Mouse (Mus musculus): ENCODE results near the gene Dll1. TPM values are rescaled to one million over a fixed set of nuclear protein-coding genes. Genes with fewer than 3 reads are reported as not detected.

Dll1 gene
- polyA plus RNA-seq, 1 experiment from 2014 or later = 16.3 TPM

GRCm38 (mm10) chr17:15409261-15409660 is 32.6 kb upstream of the Dll1 start:
- 90% methylated on average over 10 of the region's 10 CpGs for WGBS
- Histone ChIP-seq H3K9ac (ENCODE audit: low read depth, low read length) (no peak overlapping the region), H3K9me3 (ENCODE audit: control insufficient read depth, low read length) (no peaks in the 10 kb centered on the region), H3K27ac (ENCODE audit: low read depth, low read length) (no peak overlapping the region), H3K27me3 (replicated peaks; ENCODE audit: control insufficient read depth, insufficient read depth, low read length) (no peaks in the 10 kb centered on the region), H3K4me1 (ENCODE audit: control insufficient read depth, insufficient read depth, low read depth, low read length) (no peaks in the 10 kb centered on the region), H3K4me2 (ENCODE audit: low read length) (no peak overlapping the region), H3K4me3 (ENCODE audit: low read length) (no peak overlapping the region), H3K36me3 (ENCODE audit: control insufficient read depth, insufficient read depth, low read length) (peaks cover 49% of the 10 kb centered on the region)
- no peak for ATAC-seq

- Histone ChIP-seq H3K27me3 (replicated peaks; ENCODE audit: control insufficient read depth, insufficient read depth, low read length) (no peaks in the 10 kb centered on the region), H3K4me3 (ENCODE audit: low read length) (no peak overlapping the region), H3K4me2 (ENCODE audit: low read length) (no peak overlapping the region), H3K36me3 (ENCODE audit: control insufficient read depth, insufficient read depth, low read length) (peaks cover 64% of the 10 kb centered on the region), H3K27ac (ENCODE audit: low read depth, low read length) (no peak overlapping the region), H3K4me1 (ENCODE audit: control insufficient read depth, insufficient read depth, low read depth, low read length) (no peaks in the 10 kb centered on the region), H3K9ac (ENCODE audit: low read depth, low read length) (no peak overlapping the region), H3K9me3 (ENCODE audit: control insufficient read depth, low read length) (no peaks in the 10 kb centered on the region)
- 90% methylated on average over 2 of the region's 2 CpGs for whole genome bisulfite sequencing
- no peak for ATAC-seq
Measured at GRCm38 (mm10) chr17:15406576-15406975, 29.9 kb upstream of the Dll1 start.

GRCm38 (mm10) chr17:15401716-15402115 is 25.0 kb upstream of the Dll1 start:
- WGBS = 97% methylated on average over 17 of the region's 17 CpGs
- peaks cover 14% of the 10 kb centered on the region for H3K4me1 ChIP-seq (ENCODE audit: control insufficient read depth, insufficient read depth, low read depth, low read length)
- H3K9ac ChIP-seq (ENCODE audit: low read depth, low read length) = no peak overlapping the region
- no peaks in the 10 kb centered on the region for H3K27me3 ChIP-seq (replicated peaks; ENCODE audit: control insufficient read depth, insufficient read depth, low read length)
- H3K36me3 ChIP-seq (ENCODE audit: control insufficient read depth, insufficient read depth, low read length) = peaks cover 35% of the 10 kb centered on the region
- no peaks in the 10 kb centered on the region for H3K9me3 ChIP-seq (ENCODE audit: control insufficient read depth, low read length)
- no peak overlapping the region for H3K4me2 ChIP-seq (ENCODE audit: low read length)
- no peak for ATAC-seq
- H3K27ac ChIP-seq (ENCODE audit: low read depth, low read length) = no peak overlapping the region
- H3K4me3 ChIP-seq (ENCODE audit: low read length) = no peak overlapping the region

- ATAC-seq = peak; percentile 99
Measured at GRCm38 (mm10) chr17:15395997-15396675, 19.5 kb upstream of the Dll1 start, which contains the start of gene Fam120b. TSS of gene Fam120b (plus strand) at chr17:15396202.

DNA sequence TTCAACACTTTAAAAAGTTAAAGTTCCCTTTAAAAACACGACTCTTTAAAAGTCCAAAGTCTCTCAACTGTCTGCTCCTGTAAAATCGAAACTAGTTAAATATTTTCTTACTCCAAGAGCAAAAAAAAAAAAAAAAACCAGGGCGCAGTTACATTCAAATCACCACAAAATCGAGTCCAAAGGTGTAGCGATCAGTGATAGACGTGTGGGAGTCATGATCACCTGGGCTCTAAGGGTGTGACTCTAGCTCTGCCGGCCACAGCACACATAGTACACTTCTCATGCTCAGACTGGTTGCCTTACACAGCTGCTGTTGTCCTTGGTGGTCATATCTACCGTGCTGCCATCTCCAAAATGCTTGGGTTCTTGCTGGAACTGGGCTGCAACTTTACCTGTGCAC is 12.7 kb upstream of the Dll1 start:
- Histone ChIP-seq H3K9me3 (ENCODE audit: control insufficient read depth, low read length) (no peaks in the 10 kb centered on the region), H3K27me3 (replicated peaks; ENCODE audit: control insufficient read depth, insufficient read depth, low read length) (peaks cover 2% of the 10 kb centered on the region; the same call in 1 of the 2 replicates), H3K27ac (ENCODE audit: low read depth, low read length) (no peak overlapping the region), H3K9ac (ENCODE audit: low read depth, low read length) (no peak overlapping the region), H3K4me2 (ENCODE audit: low read length) (no peak overlapping the region), H3K4me3 (ENCODE audit: low read length) (no peak overlapping the region), H3K36me3 (ENCODE audit: control insufficient read depth, insufficient read depth, low read length) (no peaks in the 10 kb centered on the region), H3K4me1 (ENCODE audit: control insufficient read depth, insufficient read depth, low read depth, low read length) (no peaks in the 10 kb centered on the region)
- 83% methylated on average over 8 of the region's 8 CpGs for WGBS
- no peak for ATAC-seq

More at GRCm38 (mm10) chr17:15395997-15396675, 19.5 kb upstream of the Dll1 start, which contains the start of gene Fam120b:
- no peaks in the 10 kb centered on the region for H3K36me3 ChIP-seq (ENCODE audit: control insufficient read depth, insufficient read depth, low read length)
- H3K4me2 ChIP-seq (ENCODE audit: low read length) = peak within 1 kb of the TSS; percentile 98
- peak within 1 kb of the TSS; percentile 91 for H3K27ac ChIP-seq (ENCODE audit: low read depth, low read length)
- under 1% methylated on average over 31 of the region's 31 CpGs for WGBS
- H3K4me1 ChIP-seq (ENCODE audit: control insufficient read depth, insufficient read depth, low read depth, low read length) = peaks cover 21% of the 10 kb centered on the region
- H3K27me3 ChIP-seq (replicated peaks; ENCODE audit: control insufficient read depth, insufficient read depth, low read length) = peaks cover 2% of the 10 kb centered on the region; the same call in 1 of the 2 replicates
- H3K9me3 ChIP-seq (ENCODE audit: control insufficient read depth, low read length) = no peaks in the 10 kb centered on the region
- H3K4me3 ChIP-seq (ENCODE audit: low read length) = peak within 1 kb of the TSS; percentile 93
- peak within 1 kb of the TSS; percentile 97 for H3K9ac ChIP-seq (ENCODE audit: low read depth, low read length)

DNA sequence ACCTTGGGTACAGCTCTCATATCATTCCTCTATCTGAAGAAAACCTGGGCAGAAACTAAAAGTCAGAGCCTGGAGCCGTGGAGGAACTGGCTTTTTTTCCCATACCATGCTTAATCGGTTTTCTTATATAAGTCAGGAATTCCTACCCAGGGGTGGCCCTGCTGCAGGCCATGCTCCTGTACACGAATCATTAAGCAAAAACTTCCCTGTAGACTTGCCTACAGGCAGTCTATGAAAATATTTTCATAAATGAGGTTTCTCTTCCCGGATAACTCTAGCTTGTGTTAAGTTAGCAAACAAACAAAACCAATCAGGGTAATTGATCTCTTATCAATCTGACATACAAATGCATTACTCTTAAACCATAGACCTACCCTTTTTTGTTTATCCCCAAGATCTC is 12.2 kb upstream of the Dll1 start:
- WGBS = 75% methylated on average over 4 of the region's 4 CpGs
- Histone ChIP-seq H3K27me3 (replicated peaks; ENCODE audit: control insufficient read depth, insufficient read depth, low read length) (peaks cover 2% of the 10 kb centered on the region; the same call in 1 of the 2 replicates), H3K27ac (ENCODE audit: low read depth, low read length) (no peak overlapping the region), H3K4me3 (ENCODE audit: low read length) (no peak overlapping the region), H3K4me2 (ENCODE audit: low read length) (no peak overlapping the region), H3K9me3 (ENCODE audit: control insufficient read depth, low read length) (no peaks in the 10 kb centered on the region), H3K4me1 (ENCODE audit: control insufficient read depth, insufficient read depth, low read depth, low read length) (no peaks in the 10 kb centered on the region), H3K9ac (ENCODE audit: low read depth, low read length) (no peak overlapping the region), H3K36me3 (ENCODE audit: control insufficient read depth, insufficient read depth, low read length) (no peaks in the 10 kb centered on the region)
- ATAC-seq = no peak

- 93% methylated on average over 5 of the region's 5 CpGs for WGBS
- no peak overlapping the region for H3K9ac ChIP-seq (ENCODE audit: low read depth, low read length)
Measured at GRCm38 (mm10) chr17:15383360-15383759, 6.7 kb upstream of the Dll1 start.

GRCm38 (mm10) chr17:15381869-15382660 is 5.4 kb upstream of the Dll1 start:
- Histone ChIP-seq H3K4me2 (ENCODE audit: low read length) (no peak overlapping the region), H3K9me3 (ENCODE audit: control insufficient read depth, low read length) (no peaks in the 10 kb centered on the region)
- 16% methylated on average over 7 of the region's 7 CpGs for WGBS

More at GRCm38 (mm10) chr17:15383360-15383759, 6.7 kb upstream of the Dll1 start:
- Histone ChIP-seq H3K27me3 (replicated peaks; ENCODE audit: control insufficient read depth, insufficient read depth, low read length) (no peaks in the 10 kb centered on the region; the same call in 1 of the 2 replicates), H3K4me3 (ENCODE audit: low read length) (no peak overlapping the region), H3K27ac (ENCODE audit: low read depth, low read length) (no peak overlapping the region), H3K4me2 (ENCODE audit: low read length) (no peak overlapping the region), H3K36me3 (ENCODE audit: control insufficient read depth, insufficient read depth, low read length) (no peaks in the 10 kb centered on the region), H3K9me3 (ENCODE audit: control insufficient read depth, low read length) (no peaks in the 10 kb centered on the region), H3K4me1 (ENCODE audit: control insufficient read depth, insufficient read depth, low read depth, low read length) (peaks cover 22% of the 10 kb centered on the region)
- no peak for ATAC-seq

More at GRCm38 (mm10) chr17:15381869-15382660, 5.4 kb upstream of the Dll1 start:
- no peak overlapping the region for H3K4me3 ChIP-seq (ENCODE audit: low read length)
- H3K4me1 ChIP-seq (ENCODE audit: control insufficient read depth, insufficient read depth, low read depth, low read length) = peaks cover 30% of the 10 kb centered on the region
- H3K27me3 ChIP-seq (replicated peaks; ENCODE audit: control insufficient read depth, insufficient read depth, low read length) = no peaks in the 10 kb centered on the region; the same call in 1 of the 2 replicates
- no peak for ATAC-seq
- H3K36me3 ChIP-seq (ENCODE audit: control insufficient read depth, insufficient read depth, low read length) = no peaks in the 10 kb centered on the region
- H3K27ac ChIP-seq (ENCODE audit: low read depth, low read length) = no peak overlapping the region
- no peak overlapping the region for H3K9ac ChIP-seq (ENCODE audit: low read depth, low read length)
